Mouse (Mus musculus) hindbrain, embryonic 14.5 days (tissue): ENCODE data around the gene Hamp2. TPM values are rescaled to one million over a fixed set of nuclear protein-coding genes. Genes with fewer than 3 reads are reported as not detected.

ENCODE experiments used
- ATAC-seq: fragments of 200-750 bp; cut with Nextera tagmentation; 2 replicates; pipeline ENCODE4 v1.8.0; 2017; ENCODE audit warnings: moderate number of reproducible peaks, mild to moderate bottlenecking, moderate TSS enrichment, moderate library complexity; ENCODE audit not compliant: low FRiP score
- DNase-seq: peaks from one replicate; pipeline ENCODE4 v3.0.0-alpha.2; 2015; ENCODE audit warnings: low spot score
- H3K27ac ChIP-seq: fragments of 300-500 bp; sonication (generic); 2 replicates; pipeline ENCODE4 v1.5.1; 2014; ENCODE audit warnings: mild to moderate bottlenecking, moderate library complexity
- H3K27me3 ChIP-seq: fragments of 300-500 bp; sonication (generic); 2 replicates; pipeline ENCODE4 v1.6.1; 2014; ENCODE audit warnings: mild to moderate bottlenecking, low read length, mixed read lengths; ENCODE audit not compliant: control insufficient read depth, insufficient read depth
- H3K36me3 ChIP-seq: fragments of 300-500 bp; sonication (generic); replicated peaks from 2 replicates; pipeline ENCODE4 v1.6.1; 2014; ENCODE audit not compliant: control insufficient read depth, insufficient read depth
- H3K4me1 ChIP-seq: fragments of 300-500 bp; sonication (generic); replicated peaks from 2 replicates; pipeline ENCODE4 v1.6.1; 2014; ENCODE audit warnings: antibody characterized with exemption, low read length, mixed read lengths; ENCODE audit not compliant: control insufficient read depth, insufficient read depth
- H3K4me2 ChIP-seq: fragments of 300-500 bp; sonication (generic); replicated peaks from 2 replicates; pipeline ENCODE4 v1.6.1; 2014; ENCODE audit warnings: mild to moderate bottlenecking, moderate library complexity
- H3K4me3 ChIP-seq: fragments of 300-500 bp; sonication (generic); replicated peaks from 2 replicates; pipeline ENCODE4 v1.5.1; 2014; ENCODE audit warnings: mild to moderate bottlenecking, low read length
- H3K9ac ChIP-seq: fragments of 300-500 bp; sonication (generic); 2 replicates; pipeline ENCODE4 v1.6.1; 2014
- H3K9me3 ChIP-seq: fragments of 300-500 bp; sonication (generic); 2 replicates; pipeline ENCODE4 v1.6.1; 2016; ENCODE audit warnings: low read length; ENCODE audit not compliant: control insufficient read depth
- WGBS: fragments of 180-500 bp; shearing (Covaris S2); extraction: QIAGEN DNeasy Blood & Tissue Kit; methylation state at CpG from one replicate; pipeline ENCODE4 v1.1.7; 2014; 5-methylcytosine and 5-hydroxymethylcytosine counted together
- polyA plus RNA-seq: library from polyadenylated mRNA; unstranded; fragments of >200 nt; fragmentation: Nextera tagmentation; extraction: Ambion mirVana; gene quantifications from 2 replicates; pipeline ENCODE4 v1.2.1, GENCODE M21; 2014

Hamp2 gene
- polyA plus RNA-seq, 1 experiment from 2014 or later: not detected

DNA sequence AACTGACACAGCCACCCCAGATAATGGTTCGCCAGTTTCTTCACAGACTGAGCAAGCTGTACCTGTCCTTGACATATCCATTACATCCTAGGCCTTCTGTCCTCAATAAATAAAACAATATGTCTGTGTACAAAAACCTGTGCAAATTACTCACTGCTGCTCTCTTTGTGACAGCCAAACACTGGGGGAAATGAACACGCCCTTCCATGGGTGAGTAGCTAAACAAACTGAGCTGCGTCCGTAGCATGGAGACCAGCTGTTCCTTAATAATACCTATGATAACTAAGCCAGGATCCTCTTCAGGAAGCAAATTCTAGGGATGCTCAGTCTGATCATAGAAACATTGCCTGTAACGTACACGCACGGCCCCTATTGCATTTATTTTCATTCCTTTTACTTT, 35.7 kb downstream of the Hamp2 start:
- H3K27ac ChIP-seq: no peak overlapping the region
- no peaks in the 10 kb centered on the region for H3K9me3 ChIP-seq
- no peak overlapping the region for H3K4me3 ChIP-seq
- H3K4me2 ChIP-seq: no peak overlapping the region
- no peaks in the 10 kb centered on the region for H3K27me3 ChIP-seq
- no peaks in the 10 kb centered on the region for H3K4me1 ChIP-seq
- ATAC-seq (no peak), DNase-seq (no peak)
- no peaks in the 10 kb centered on the region for H3K36me3 ChIP-seq
- H3K9ac ChIP-seq: no peak overlapping the region
- WGBS: 78% methylated on average over 7 of the region's 7 CpGs

DNA sequence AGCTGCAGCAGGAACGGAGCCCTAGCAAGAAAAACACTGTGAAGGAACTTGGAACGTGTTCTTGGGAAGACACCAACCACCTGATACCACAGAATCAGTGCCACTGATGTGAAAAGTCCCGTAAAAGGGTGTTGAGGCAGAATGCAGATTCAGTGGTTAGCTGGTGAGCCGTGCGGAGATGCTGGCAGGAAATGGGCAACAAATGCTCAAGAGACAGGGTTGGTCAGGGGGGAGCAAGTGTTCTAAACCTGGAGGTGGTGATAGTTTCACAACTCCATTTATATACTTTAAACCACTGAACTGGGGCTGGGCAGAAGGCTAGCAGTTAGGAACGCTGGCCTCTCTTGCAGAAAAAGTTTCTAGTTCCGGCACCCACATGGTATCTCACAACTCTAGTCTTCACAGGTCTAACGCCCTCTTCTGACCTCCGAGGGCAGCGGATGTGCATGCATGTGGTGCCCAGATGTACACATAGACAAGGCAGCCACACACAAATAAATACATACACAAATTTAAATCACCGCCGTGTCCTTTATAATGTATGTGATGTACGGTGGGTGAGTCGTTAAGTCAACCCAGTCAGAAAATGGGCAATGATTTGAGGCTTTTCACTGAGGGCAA, 36.8 kb downstream of the Hamp2 start:
- H3K4me2 ChIP-seq: no peak overlapping the region
- no peak overlapping the region for H3K4me3 ChIP-seq
- no peaks in the 10 kb centered on the region for H3K27me3 ChIP-seq
- H3K36me3 ChIP-seq: no peaks in the 10 kb centered on the region
- ATAC-seq (no peak), DNase-seq (no peak)
- H3K9ac ChIP-seq: no peak overlapping the region
- WGBS: 91% methylated on average over 14 of the region's 14 CpGs
- H3K27ac ChIP-seq: no peak overlapping the region
- H3K4me1 ChIP-seq: no peaks in the 10 kb centered on the region
- no peaks in the 10 kb centered on the region for H3K9me3 ChIP-seq

DNA sequence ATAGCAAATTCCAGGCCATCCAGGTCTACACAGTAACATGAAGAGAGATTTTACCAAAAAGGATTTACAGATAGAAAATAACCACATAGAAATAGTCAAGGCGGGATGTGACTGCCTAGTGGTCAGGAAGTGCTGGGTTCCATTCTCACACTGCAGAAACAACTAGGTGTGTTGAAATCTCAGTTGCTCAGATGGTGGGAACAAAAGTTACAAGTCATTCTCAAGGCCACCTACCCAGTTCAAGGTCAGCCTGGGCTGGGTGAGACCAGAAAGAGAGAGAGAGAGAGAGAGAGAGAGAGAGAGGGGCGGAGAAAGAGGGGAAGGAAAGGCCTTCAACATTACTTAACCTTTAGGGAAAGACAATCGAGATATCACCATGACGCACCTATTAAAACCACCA, 37.6 kb downstream of the Hamp2 start:
- no peak for ATAC-seq

DNA sequence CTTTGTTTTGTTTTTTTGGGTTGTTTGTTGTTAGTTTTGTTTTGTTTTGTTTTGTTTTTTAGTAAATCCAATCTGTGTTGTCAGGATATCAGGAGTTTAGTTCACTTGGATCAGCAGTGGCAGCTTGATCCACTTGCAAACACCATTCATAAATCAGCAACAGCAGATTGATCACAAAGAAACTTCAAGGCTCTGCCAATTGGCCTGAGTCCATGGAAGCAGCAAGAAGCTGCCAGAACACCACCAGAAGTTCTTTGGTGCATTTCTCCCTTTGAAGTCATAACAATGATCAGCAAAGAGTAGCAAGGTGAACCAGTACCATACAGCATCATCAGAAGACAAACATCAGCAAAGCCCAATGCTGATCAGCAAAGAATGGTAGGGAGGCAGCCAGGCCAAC, 40.4 kb downstream of the Hamp2 start:
- Histone ChIP-seq H3K27ac (no peak overlapping the region), H3K4me1 (no peaks in the 10 kb centered on the region), H3K36me3 (no peaks in the 10 kb centered on the region), H3K9me3 (no peaks in the 10 kb centered on the region), H3K9ac (no peak overlapping the region), H3K4me2 (no peak overlapping the region), H3K4me3 (no peak overlapping the region), H3K27me3 (no peaks in the 10 kb centered on the region)
- ATAC-seq (no peak), DNase-seq (no peak)

More for the DNA sequence above, 37.6 kb downstream of the Hamp2 start:
- H3K4me1 ChIP-seq: no peaks in the 10 kb centered on the region
- H3K36me3 ChIP-seq: no peaks in the 10 kb centered on the region
- no peak overlapping the region for H3K27ac ChIP-seq
- H3K4me2 ChIP-seq: no peak overlapping the region
- DNase-seq: no peak
- WGBS: 92% methylated on average over 4 of the region's 4 CpGs
- no peaks in the 10 kb centered on the region for H3K27me3 ChIP-seq
- no peak overlapping the region for H3K4me3 ChIP-seq
- H3K9me3 ChIP-seq: no peaks in the 10 kb centered on the region
- H3K9ac ChIP-seq: no peak overlapping the region

DNA sequence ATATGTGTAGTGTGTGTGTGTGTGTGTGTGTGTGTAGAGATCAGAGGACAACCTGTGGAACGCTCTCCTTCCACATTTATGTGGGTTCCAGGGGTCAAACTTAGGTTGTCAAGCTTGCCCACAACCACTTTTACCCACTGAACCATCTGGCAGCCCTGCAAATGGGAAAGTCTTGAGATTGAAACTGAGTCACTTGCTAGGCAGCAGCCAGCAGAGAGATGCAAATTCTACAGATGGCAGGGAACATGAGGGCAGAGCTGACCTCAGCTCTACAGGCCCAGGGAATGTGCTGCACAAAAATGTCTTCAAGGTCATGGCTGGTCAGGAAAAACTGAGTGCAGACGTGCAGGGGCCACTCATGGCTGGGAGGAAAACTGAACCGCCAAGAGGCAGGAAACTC, 43.1 kb downstream of the Hamp2 start:
- Histone ChIP-seq H3K36me3 (no peaks in the 10 kb centered on the region), H3K9ac (no peak overlapping the region), H3K4me3 (no peak overlapping the region), H3K4me2 (no peak overlapping the region), H3K27me3 (no peaks in the 10 kb centered on the region), H3K9me3 (no peaks in the 10 kb centered on the region), H3K4me1 (no peaks in the 10 kb centered on the region), H3K27ac (no peak overlapping the region)
- ATAC-seq (no peak), DNase-seq (no peak)
- 90% methylated on average over 3 of the region's 3 CpGs for WGBS

DNA sequence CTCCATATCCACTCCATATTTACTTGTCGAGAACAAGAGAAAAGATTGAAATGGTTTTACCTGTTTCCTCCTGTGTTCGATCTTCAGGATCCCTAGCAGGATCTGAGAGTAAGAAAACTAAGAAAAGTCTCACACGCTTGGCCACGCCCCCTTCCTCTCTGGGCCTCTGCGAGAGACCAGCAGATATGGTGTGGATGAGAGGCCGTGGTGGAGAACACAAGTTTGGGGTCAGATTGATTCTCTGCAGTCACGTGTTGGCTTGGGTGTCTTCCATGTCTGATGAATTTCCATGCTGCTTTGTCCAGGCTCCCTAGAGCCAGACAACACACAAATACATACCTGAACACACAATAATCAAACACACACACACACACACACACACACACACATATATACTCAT, 44.3 kb downstream of the Hamp2 start, which contains the start of gene Cd22:
Gene Cd22, minus strand, starts transcription at position 167 of the 400 bp plus-strand sequence.
- Histone ChIP-seq H3K27me3 (no peaks in the 10 kb centered on the region), H3K36me3 (no peaks in the 10 kb centered on the region), H3K4me1 (no peaks in the 10 kb centered on the region), H3K27ac (no peak within 1 kb of the TSS), H3K9me3 (no peaks in the 10 kb centered on the region), H3K9ac (no peak within 1 kb of the TSS), H3K4me2 (no peak within 1 kb of the TSS), H3K4me3 (no peak within 1 kb of the TSS)
- no peak for ATAC-seq
- WGBS: 73% methylated on average over 7 of the region's 7 CpGs
- no peak for DNase-seq

DNA sequence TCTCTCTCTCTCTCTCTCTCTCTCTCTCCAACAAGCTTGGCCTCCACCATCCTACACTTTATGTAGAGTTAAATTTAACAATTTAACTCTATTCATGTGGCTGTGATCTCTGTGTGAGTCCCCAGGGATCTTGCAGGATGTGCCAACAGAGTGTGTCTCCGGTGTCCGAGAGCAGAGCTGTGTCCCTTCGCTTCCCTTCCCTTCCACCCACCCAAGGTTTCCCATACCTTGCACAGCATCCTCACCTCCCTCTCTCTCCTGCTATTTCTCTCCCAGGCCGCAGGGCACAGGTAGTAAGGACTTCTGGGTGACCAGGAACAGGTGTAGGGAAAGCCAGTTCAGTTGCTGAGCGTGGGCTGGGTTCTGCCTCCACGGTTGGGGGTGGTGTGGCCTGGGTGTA, 45.5 kb downstream of the Hamp2 start:
- Histone ChIP-seq H3K4me3 (no peak overlapping the region), H3K4me2 (no peak overlapping the region), H3K36me3 (no peaks in the 10 kb centered on the region), H3K27ac (no peak overlapping the region), H3K4me1 (no peaks in the 10 kb centered on the region), H3K9me3 (no peaks in the 10 kb centered on the region), H3K27me3 (no peaks in the 10 kb centered on the region), H3K9ac (no peak overlapping the region)
- no peak for DNase-seq
- 83% methylated on average over 6 of the region's 6 CpGs for WGBS
- no peak for ATAC-seq

DNA sequence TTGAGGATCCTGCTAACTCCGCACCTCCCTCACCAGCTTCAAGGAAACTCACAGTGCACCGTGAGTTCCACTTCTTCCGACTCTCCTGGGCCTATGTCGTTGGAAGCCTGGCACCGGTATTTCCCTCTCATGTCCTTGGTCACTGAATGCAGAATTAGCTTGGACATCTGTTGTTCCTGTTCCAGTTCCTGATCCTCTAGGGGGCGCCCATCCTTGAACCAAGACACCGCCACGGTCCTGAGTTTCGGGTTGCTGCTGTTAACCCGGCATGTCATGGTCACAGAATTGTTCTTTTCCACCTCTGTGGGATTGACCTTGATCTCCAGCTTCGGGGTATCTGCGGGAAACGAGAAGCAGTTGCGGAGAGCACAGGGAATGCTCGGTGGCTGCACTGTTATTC, 51.4 kb downstream of the Hamp2 start:
- DNase-seq (peak; percentile 58), ATAC-seq (no peak)
- Histone ChIP-seq H3K9me3 (no peaks in the 10 kb centered on the region), H3K4me2 (peak overlapping the region; percentile 36), H3K27ac (no peak overlapping the region), H3K4me1 (no peaks in the 10 kb centered on the region), H3K9ac (no peak overlapping the region), H3K27me3 (0 out of 2 replicates have a peak, but pooled peaks cover 4% of the 10 kb centered on the region), H3K4me3 (no peak overlapping the region), H3K36me3 (no peaks in the 10 kb centered on the region)
- WGBS: 31% methylated on average over 15 of the region's 15 CpGs
